Mouse (Mus musculus) adrenal gland, postnatal 36 days (tissue): ENCODE results near the gene Zfyve21. TPM values are rescaled to one million over a fixed set of nuclear protein-coding genes. Genes with fewer than 3 reads are reported as not detected.

Experiments
- DNase-seq, 2 experiments: peaks; one replicate each; pipeline ENCODE4 v3.0.0; 2021; ENCODE audit warnings: mixed read lengths in 1 of 2
- long read RNA-seq, 2 experiments: library from polyadenylated mRNA; stranded (forward); transcript quantifications; one replicate each; pipeline ENCODE4 v2.0.0; 2021; ENCODE audit warnings: borderline sequencing depth in 2 of 2
- total RNA-seq, 2 experiments: library from RNA; stranded (reverse); gene quantifications; 2 replicates each; pipeline ENCODE4 v1.2.3; 2021

Gene Zfyve21
- total RNA-seq: 100 to 1,000 TPM in 1 of 2 experiments, 10 to 100 TPM in 1; 96.9 to 101 TPM
- long read RNA-seq, experiment 1, transcript Zfyve21-207 (8 exons, 794 nt): minor isoform, 15 of 428 reads
- long read RNA-seq, experiment 1, transcript Zfyve21-201 (7 exons, 1,308 nt): major isoform, 330 of 428 reads
- long read RNA-seq, experiment 1, partial matches to known transcripts: 6 of 428 reads
- long read RNA-seq, experiment 1, other reads (novel, unspliced or antisense): 76 of 428 reads
- long read RNA-seq, experiment 2, transcript Zfyve21-201 (7 exons, 1,308 nt): major isoform, 101 of 127 reads
- long read RNA-seq, experiment 2, transcript Zfyve21-207 (8 exons, 794 nt): minor isoform, 5 of 127 reads
- long read RNA-seq, experiment 2, partial matches to known transcripts: 3 of 127 reads
- long read RNA-seq, experiment 2, other reads (novel, unspliced or antisense): 16 of 127 reads

DNA sequence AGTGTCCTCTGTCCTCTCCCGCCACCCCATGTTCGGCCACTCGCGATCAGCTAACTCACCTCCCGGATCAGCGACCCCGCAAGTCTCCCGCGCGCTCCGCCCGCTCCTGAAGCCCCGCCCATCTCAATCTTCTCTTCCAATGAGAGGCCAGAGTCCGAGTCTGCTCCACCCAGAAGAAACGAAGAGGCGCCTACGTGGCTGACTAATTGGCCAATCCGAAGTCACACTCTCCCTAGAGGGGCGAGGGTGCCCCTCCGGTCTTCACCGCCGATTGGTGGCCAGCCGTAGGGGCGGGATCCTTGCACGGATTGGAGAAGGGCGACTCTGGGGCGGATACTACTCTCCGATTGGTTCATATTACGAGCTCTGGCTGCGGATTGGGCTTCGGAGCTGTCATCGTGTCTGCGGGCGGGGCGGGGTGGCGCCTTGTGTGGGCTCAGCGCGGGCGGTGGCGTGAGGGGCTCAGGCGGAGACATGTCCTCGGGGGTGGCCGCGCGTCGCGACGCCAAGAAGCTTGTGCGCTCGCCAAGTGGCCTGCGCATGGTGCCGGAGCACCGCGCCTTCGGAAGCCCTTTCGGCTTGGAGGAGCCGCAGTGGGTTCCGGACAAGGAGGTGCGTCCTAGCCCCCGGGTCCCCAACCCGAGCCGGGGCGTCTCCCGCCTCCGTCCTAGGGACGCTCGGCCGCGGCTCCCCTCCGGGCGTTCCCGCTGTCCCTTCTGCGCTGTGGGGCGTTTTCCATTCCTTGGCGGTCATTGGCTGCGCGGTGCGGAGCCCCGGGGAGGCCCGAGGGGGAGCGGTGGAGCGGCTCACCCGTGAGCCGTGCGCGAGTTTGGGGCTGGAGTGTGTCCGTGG is at the start of gene Zfyve21, which contains the start of gene Xrcc3:
Gene Zfyve21, plus strand, starts transcription at position 405 of the 852 bp plus-strand sequence.
Gene Xrcc3, minus strand, starts transcription at position 108 of the 852 bp plus-strand sequence.
- peak; percentile 97 to 98 for DNase-seq

DNA sequence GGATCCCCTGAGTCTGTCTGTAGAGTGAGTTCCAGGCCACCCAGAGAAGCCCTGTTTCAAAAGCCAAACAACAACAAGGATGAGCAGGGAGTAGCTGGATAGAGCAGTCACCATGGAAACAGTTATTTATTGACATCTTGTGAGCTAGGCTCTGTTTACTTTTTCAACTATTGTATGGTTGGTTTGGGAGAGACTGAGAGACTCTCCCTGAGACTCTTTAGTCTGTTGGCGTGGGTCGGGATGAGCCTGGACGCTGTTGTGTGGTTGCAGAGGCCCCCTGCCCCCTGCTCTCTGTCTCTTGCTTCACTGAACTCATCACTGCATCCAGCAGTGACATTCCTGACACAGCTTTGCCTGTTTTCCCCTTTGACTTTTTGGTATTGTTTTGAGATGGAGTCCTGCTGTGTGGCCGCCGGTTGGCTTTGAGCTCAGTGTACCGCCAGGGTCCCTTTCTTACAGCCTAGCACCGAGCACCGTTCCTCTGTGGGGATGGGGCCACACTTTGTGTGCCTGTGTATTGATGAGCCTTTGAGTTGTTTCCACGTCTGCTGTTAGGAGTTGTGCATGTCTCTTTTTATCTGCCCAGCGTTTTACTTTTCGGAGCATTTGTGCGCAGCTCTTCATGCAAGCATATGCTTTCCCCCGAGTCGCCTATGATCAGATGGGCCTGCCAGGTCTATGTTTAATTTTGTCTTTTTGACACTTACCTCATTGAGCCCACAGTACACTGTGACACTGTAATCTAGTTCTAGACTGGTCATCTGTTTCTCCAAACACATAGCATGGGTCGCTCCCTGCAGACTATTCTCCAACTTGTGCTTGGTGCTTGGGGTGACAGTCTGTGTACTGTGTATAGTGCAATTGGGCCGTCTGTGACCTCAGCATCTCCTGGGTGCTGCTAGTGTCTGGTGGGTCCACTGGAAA is 47.4 kb upstream of the Zfyve21 start:
- no peak for DNase-seq

DNA sequence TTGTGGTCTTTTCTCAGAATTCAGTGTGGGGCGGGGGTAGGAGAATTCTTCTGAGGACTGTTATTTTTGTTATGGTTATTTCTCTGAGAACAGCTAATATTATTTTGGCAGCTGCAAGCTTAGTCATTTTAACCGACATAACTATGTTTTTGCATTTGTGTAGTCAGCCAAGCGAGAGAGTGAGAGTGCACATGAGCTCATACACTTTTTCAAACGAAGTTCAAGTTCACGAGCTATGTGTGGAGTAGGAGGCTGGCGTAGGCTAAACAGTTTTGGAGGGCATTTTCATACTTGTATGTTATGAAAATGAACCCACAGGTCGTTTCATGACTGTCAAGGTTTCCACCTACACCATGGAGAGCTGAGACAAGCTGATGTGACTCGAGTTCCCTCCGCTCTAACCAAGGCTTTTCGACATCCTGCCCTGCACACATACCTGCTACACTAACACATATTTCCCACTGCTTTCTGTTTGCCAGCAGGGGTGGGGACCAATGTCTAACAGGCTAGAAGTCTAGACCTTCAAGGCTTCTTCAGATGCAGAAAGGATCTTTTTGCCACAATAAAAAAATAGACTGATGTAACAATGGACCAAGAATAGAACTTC is 45.5 kb upstream of the Zfyve21 start:
- no peak for DNase-seq

DNA sequence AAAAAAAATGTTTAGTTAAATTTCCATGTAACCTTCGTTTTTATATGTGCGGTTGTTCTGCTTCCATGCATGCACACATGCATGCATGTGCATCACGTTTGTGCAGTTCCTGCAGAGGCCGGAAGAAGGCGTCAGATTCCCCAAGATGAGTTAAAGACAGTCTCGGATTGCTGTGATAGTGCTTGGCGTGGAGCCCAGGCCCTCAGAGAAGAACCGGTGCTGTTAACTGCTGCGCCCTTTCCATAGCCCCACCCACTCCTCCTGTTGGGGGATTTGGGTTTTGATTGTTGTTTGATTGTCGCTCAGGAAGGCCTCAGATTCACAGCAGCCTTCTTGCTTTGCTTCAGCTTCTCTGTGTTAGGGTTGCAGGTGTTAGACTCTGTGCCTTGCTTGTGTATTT is 44.7 kb upstream of the Zfyve21 start:
- peak; percentile 47 to 69 for DNase-seq

DNA sequence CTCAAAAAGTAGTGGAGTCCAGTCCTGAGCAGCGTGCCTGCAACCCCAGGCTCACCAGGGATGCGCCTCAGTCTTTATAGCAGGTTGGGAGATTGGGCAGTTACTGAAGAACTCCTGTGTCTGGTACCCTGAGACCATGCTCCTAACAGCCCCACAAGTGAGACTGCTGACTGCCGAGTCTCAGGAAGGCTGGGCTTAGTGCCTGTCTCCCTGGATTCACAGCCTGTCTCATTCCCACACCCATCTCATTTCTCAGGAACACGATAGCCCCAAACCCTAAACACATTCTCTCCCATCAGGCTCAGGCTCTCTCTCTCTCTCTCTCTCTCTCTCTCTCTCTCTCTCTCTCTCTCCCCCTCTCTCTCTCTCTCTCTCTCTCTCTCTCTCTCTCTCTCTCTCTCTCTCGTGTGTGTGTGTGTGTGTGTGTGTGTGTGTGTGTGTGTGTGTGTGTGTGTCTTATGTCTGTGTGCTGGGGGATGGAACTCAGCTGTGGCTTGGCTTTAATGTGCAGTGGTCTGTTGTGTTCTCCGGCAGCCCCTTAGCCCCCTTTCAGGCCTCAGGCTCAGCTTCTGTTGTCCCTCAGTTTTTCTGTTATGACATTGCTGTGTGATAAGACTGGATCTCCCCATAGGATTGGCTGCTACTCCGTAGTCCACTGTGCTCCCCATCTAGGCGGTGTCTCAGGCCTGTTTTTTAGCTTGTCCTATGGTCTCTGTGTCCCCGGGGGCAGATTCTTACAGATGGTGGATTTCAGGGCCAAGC is 44.0 kb upstream of the Zfyve21 start:
- DNase-seq: no peak

DNA sequence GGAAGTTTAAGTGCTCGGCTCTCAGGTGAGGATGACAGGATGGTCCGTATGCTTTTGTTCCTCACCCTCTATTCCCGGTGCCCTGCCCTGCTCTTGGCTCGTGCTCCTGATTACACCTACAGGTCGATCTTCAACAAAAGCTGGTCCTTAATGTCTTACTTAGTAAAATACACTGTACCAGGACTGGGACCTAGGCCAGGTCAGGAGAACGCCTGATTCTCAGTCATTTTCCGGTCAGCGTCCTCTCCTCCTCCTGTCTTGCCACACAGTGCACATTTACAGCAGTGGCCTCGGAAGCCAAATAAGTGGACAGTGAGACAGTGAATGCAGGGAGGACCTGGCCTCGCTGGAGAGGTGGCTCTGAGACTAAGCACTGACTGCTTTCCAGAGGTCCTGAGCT is 43.3 kb upstream of the Zfyve21 start:
- no peak for DNase-seq

DNA sequence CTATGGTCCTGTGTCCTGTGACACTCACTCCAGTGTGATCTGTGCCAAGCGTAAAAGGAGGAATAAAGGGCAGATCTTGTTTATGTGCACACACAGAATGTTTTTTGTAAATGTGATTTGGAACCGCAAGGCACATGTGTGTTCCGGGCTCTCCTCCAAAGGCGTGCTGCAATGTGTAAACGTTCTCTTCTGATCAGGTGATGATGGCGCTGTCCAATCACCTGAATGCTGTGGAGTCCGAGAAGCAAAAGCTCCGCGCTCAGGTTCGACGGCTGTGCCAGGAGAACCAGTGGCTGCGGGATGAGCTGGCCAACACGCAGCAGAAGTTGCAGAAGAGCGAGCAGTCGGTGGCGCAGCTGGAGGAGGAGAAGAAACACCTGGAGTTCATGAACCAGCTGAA is 39.8 kb upstream of the Zfyve21 start:
- DNase-seq: no peak

DNA sequence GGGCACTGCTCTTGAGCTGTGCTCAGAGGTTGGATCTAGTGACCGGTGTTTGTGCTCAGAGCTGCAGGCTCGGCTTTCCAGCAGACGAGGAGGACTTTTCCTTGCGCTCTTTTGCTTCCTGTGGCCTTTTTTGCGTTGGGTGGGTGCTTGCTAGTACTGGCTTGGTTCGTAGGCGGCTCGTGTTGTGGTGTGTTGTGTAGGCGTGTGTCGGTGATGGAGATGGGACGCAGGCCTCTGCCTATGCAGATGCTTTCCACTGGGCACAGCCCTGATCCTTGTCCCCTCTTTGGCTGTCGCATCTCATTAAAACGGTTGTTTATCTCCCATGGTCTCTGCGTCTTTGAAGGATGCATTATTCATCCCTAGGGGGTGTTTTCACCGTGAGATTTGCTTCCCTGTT is 39.1 kb upstream of the Zfyve21 start:
- no peak for DNase-seq

DNA sequence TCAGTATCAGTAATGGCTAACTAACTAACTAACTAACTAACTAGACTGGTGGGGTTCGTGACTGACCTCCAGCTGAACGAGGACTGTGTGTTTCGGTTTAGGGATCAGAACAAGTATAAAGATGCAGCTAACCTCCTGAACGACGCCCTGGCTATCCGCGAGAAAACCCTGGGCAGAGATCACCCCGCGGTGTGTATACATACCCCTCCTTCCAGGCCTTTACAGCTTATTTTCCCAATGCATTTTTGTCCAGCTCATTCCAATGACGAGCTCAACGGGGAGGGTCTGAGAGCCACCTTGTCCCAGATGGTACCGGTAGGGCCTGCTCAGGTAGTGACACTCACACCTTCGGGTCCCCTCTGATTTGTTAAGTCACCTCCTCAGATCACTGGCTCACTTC is 36.1 kb upstream of the Zfyve21 start:
- no peak for DNase-seq

DNA sequence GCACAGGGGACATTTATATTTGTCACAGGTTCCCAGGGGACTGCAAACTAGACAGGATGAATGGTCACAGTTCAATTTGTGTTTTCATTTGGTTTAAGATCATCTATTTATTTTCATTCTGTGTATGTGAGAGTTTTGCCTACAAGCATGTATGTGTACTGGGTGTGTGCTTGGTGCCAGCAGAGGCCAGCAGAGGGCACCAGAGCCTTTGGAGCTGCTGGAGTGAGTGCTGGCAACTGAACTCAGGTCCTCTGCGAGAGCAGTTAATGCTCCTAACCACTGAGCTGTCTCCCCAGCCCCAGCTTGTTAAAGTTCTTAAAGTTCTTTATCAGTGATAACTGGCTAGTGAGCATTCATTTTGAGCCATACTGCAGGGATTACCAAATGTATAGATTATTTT is 34.4 kb upstream of the Zfyve21 start:
- no peak for DNase-seq

DNA sequence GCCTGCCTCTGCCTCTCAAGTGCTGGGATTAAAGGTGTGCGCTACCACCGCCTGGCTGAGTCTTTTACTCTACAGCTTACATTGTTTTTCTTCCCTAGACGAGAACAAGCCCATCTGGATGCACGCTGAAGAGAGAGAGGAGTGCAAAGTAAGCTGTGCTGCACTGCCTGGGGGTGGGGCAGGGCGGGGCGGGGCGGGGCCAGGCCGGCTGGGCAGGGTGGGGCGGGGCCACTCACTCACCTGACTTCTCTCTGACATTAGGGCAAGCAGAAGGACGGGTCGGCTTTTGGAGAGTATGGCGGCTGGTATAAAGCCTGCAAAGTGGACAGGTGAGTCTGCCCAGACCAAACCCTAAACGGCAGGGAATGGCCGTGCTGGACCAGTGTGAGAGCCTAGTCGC is 28.8 kb upstream of the Zfyve21 start:
- DNase-seq: no peak

DNA sequence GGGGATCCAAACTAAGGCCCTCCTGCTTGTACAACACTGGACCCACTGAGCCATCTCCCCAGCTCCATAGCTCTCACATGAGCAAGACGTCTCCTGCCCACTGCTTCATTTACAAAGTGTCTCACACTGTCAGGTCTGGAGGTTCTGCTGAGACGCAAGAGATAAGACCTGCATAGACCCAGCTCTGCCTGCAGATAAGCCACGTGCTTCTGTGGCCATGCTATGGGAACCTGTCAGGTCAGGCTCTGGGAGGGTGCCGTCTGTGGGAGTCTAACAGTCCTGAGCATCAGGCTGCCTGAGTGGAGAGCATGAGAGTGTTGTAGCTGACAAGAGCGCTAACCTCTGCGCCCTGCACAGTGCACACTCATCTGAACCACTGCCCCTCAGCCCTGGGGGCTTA is 27.0 kb upstream of the Zfyve21 start:
- no peak for DNase-seq

DNA sequence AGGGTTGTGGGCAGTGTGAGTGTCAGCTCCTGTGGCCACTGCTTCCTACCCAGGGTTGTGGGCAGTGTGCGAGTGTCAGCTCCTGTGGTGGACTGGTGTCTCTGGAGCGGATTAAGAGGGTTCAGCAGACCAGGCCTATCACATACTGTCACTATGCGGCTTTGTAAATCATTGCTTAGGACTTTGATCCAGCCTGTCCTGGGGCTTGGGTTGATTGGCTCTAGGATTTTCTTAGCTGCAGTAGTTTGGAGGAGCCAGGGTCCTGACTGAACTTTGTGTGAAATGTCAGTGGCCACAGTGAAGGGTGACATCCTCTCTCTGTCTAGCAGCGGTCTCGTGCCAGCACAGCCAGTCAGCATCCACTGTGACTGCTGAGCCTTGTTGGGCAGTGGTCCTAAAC is 23.9 kb upstream of the Zfyve21 start:
- no peak for DNase-seq

DNA sequence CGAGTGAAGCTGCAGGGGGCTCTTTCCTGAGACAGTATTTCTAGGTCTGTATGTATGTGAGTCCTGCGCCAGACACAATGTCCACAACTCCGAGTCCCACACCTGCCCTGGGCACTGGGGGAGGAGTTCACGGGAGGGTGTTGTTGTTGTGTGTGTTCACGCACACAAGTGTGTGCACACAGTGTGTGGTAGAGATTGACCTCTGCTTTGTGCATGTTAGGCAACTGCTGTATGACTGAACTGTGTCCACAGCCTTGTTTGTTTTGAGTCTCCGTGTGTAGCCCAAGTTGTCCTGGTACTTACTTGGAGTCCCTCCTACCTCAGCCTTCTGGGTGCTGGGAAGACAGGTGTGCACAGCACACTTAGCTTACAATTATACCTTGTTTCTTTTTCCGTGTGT is 23.3 kb upstream of the Zfyve21 start:
- DNase-seq: no peak

DNA sequence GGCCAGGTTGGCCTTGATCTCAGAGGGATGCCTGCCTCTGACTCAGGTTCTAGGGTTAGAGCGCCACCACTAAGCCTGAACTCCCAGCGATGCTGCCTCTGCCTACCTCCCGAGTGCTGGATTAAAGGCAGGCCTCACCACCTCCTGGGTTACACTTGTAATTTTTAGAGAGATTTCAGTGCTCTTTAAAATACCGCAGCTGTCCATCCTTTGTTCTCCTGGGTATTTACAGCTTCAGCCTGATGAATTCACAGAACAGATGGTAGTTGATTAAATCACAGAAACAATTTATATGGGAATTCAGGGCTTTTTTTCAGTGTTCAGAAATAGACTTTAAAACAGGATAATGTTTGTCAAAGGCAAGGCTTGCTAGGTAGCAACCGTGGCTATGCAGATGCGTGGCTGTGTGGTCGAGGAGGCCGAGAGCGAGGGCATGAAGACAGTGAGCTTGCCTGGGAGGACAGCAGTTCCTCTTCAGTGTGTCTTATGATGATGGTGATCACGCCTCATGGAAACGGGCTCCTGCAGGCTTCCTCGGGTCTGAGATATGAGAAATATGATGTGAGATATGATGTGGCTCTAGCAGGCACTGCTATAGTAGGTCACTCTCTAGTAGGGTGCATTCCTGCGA is 22.4 kb upstream of the Zfyve21 start:
- DNase-seq: no peak

DNA sequence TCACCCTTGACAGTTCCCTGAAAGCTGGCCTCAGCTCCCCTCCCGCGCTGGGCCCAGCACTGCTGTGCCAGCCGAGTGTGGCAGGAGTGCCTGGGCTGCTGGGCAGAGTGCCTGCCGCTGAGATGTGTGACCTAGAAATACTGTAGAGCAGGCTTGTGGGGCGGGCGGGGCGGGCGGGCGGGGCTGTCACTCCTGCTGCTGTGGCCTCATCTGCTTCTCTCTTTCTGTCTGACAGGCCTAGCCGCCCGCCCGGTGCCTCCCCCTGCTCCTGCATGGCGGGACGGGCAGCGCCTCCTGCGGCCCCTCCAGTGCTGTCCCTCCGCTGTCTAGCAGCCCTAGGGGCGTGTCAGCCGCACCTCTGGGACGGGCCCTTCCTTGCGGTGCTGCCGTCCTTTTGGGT is 19.9 kb upstream of the Zfyve21 start:
- DNase-seq: peak; percentile 77 to 79

DNA sequence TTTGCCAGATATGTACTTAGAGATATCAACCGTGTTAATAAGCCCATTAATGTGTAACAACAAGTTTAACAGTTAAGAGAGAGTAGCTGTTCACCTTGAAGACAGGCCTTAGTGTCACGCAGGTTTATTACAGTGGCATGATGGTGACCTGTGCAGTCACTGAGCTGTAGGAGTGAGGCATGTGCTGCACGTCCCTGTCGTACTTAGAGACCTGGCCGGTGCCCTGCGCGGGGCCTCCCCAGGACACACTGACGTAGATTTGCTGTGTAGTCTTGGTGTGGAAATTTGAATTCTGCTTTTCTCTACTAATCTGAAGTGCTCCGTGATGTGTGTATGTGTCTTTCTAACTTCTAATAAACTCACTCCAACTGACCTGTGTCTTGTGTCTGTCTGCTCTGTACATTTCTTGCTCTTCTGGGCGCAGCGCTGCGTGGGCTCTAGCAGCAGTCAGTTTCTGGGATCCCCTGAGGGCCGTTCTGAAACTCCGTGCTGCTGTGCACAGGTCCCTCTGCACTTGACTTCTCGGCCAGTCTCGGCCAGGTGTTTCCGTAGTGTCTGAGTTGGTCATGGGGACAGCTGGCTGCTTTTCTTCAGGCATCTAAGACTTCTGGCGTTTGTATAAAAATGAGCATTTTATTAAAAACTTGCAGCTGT is 19.3 kb upstream of the Zfyve21 start:
- no peak for DNase-seq

DNA sequence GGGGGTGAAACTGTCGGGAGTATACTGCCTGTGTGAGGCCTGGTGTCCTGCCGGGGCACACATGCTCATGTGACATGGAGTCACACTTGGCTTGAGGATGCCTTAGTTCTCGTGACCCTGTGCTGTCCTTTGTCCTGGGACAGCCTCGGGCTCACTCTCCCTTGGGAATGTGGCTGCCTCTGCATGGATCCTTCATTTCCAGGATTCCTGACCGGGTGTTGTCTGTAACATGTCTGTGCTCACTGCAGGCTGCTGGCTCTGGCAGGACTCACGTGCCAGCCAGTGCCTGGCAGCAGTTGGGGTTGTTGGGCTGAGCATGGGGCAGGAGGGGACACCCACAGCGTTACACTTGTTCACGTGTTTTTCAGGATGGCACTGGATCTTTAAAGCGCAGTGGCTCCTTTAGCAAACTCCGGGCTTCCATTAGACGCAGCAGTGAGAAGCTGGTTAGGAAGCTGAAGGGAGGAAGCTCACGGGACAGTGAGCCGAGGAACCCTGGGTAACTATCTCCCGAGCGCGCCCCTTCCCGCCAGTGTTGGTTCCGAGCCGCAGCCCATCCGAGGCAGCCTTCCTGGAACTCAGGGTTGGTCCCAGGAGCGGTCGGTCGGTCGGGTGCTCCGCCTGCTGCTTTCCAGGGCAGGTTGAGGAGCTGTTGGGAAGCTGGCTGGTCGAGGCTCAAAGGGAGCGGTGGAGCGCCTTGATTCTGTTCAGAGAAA is 18.6 kb upstream of the Zfyve21 start:
- no peak for DNase-seq

DNA sequence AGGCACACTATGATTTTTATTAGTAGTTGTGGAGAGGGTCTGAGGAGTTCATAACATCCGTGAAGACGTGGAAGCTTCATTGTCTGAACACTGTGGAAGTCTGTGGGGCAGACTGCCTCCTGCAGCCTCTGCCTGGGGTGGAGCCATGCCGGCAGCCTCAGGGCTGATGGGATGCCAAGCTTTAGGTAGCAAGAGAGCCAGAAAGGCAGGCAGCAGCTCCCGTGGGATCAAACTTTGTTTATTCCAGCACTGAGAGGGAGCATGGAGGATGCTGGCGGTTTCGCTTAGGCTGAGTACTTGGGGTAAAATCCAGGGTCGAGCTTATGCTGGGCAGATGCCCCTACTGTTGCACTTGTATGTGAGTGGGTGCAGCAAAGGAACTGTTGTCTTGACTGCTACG is 16.7 kb upstream of the Zfyve21 start:
- no peak for DNase-seq
